13 mouse cellular contexts compared by ENCODE assay signal in the genomic region with DNA sequence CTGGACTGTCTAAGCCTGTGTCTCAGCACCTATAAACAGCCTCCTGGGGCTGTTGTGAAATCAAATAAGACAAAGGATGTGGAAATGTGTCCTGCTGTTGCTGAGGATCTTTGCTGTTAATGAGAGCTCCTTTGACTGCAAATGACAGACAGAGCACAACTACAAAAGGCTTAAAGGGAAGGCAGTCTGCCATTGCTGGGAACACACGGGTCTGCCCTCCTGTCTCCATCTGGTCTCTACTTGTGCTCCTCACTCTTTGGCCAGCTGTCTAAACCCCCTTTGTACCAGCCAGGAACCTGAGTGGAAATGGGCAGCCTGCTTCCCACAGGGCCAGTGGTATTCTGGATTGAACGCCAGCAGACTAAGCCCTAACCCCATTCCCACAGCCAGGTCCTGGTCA. TPM values are rescaled to one million over a fixed set of nuclear protein-coding genes. Genes with fewer than 3 reads are reported as not detected.
DNase-seq lines count a peak whose midpoint lies in the region; ATAC-seq and TF ChIP-seq lines count a peak whose summit lies in the region.
"Had no signal": no experiment of that assay in that cellular context is flagged by ENCODE, and none has a peak within 500 bp of the region (broad histone marks: within the 10 kb centered on the region; RNA-seq: fewer than 3 reads in every experiment).

No protein-coding gene starts in this region.

- peak overlapping the region; percentile 83 for H3K27ac ChIP-seq in layer of hippocampus, adult 2 months
- H3K27ac ChIP-seq in forebrain, postnatal 0 days (ENCODE audit: low read depth, low read length): peak overlapping the region; percentile 1; the same call in 1 of the 2 replicates
- H3K27ac ChIP-seq in midbrain, embryonic 13.5 days: peak overlapping the region; percentile 87
- H3K27ac ChIP-seq in heart, embryonic 10.5 days: no peak overlapping the region
- H3K27ac ChIP-seq: limb, embryonic 13.5 days; lung, embryonic 15.5 days; stomach, embryonic 15.5 days had no signal

- DNase-seq in layer of hippocampus, adult 2 months (ENCODE audit: low spot score in 2 of 2): no peak
- DNase-seq in layer of hippocampus, postnatal 25 days (ENCODE audit: extremely low spot score in 1 of 2, low spot score in 1 of 2): no peak
- peak; percentile 89 for DNase-seq in brain, embryonic 14.5 days (ENCODE audit: low read depth)
- peak; percentile 53 for DNase-seq in forebrain, postnatal 0 days
- DNase-seq in c-Kit-positive CD71-positive TER-119-positive erythroid progenitor cells, embryonic 14.5 days (ENCODE audit: low spot score): no peak
- DNase-seq in heart, embryonic 10.5 days (ENCODE audit: low spot score): no peak
- DNase-seq in embryo, embryonic 9.5 days (ENCODE audit: extremely low spot score): no peak
- DNase-seq: kidney, postnatal 36 days; right cerebral cortex, postnatal 14 days had no signal

- H3K4me2 ChIP-seq in forebrain, postnatal 0 days (ENCODE audit: low read depth): no peak overlapping the region
- H3K4me2 ChIP-seq in midbrain, embryonic 13.5 days (replicated peaks): no peak overlapping the region
- H3K4me2 ChIP-seq: limb, embryonic 13.5 days; lung, embryonic 15.5 days; stomach, embryonic 15.5 days had no signal

- no peak for TF ChIP-seq POLR2A in brain, embryonic 14.5 days (IDR thresholded peaks at IDR 0.05; ENCODE audit: borderline replicate concordance, extremely low read depth, insufficient read depth, insufficient read length, poor library complexity, severe bottlenecking)

- TF ChIP-seq CTCF in layer of hippocampus, adult 2 months (conservative IDR thresholded peaks at IDR 0.05): no peak
- TF ChIP-seq CTCF in brain, embryonic 14.5 days (IDR thresholded peaks at IDR 0.05; ENCODE audit: borderline replicate concordance, extremely low read depth, insufficient read depth, insufficient read length): no peak
- no peak for TF ChIP-seq CTCF in forebrain, postnatal 0 days (IDR thresholded peaks at IDR 0.05; ENCODE audit: low read depth)

- H3K36me3 ChIP-seq in forebrain, postnatal 0 days (ENCODE audit: insufficient read depth): no peaks in the 10 kb centered on the region
- no peaks in the 10 kb centered on the region for H3K36me3 ChIP-seq in midbrain, embryonic 13.5 days
- H3K36me3 ChIP-seq in heart, embryonic 10.5 days: no peaks in the 10 kb centered on the region
- H3K36me3 ChIP-seq: limb, embryonic 13.5 days; stomach, embryonic 15.5 days had no signal

- H3K4me3 ChIP-seq in layer of hippocampus, adult 2 months: no peak overlapping the region
- H3K4me3 ChIP-seq in forebrain, postnatal 0 days (ENCODE audit: low read depth, low read length): no peak overlapping the region
- no peak overlapping the region for H3K4me3 ChIP-seq in midbrain, embryonic 13.5 days (replicated peaks)
- no peak overlapping the region for H3K4me3 ChIP-seq in heart, embryonic 10.5 days
- H3K4me3 ChIP-seq: limb, embryonic 13.5 days; lung, embryonic 15.5 days; stomach, embryonic 15.5 days had no signal

- H3K4me1 ChIP-seq in forebrain, postnatal 0 days (ENCODE audit: insufficient read depth): peaks cover 8% of the 10 kb centered on the region; the same call in 1 of the 2 replicates
- H3K4me1 ChIP-seq in midbrain, embryonic 13.5 days (replicated peaks): peaks cover 72% of the 10 kb centered on the region
- H3K4me1 ChIP-seq in heart, embryonic 10.5 days: peaks cover 18% of the 10 kb centered on the region
- H3K4me1 ChIP-seq: lung, embryonic 15.5 days; stomach, embryonic 15.5 days had no signal

- no peak overlapping the region for H3K9ac ChIP-seq in forebrain, postnatal 0 days
- H3K9ac ChIP-seq in midbrain, embryonic 13.5 days (replicated peaks): no peak overlapping the region
- H3K9ac ChIP-seq: limb, embryonic 13.5 days; lung, embryonic 15.5 days; stomach, embryonic 15.5 days had no signal

- H3K27me3 ChIP-seq in forebrain, postnatal 0 days (ENCODE audit: insufficient read depth, low read length): no peaks in the 10 kb centered on the region
- no peaks in the 10 kb centered on the region for H3K27me3 ChIP-seq in midbrain, embryonic 13.5 days
- H3K27me3 ChIP-seq in heart, embryonic 10.5 days (ENCODE audit: insufficient read depth, poor library complexity, severe bottlenecking): peaks cover 21% of the 10 kb centered on the region; the same call in 1 of the 2 replicates
- H3K27me3 ChIP-seq: limb, embryonic 13.5 days; lung, embryonic 15.5 days; stomach, embryonic 15.5 days had no signal

- ATAC-seq in forebrain, postnatal 0 days: peak; percentile 36; the same call in 1 of the 2 replicates
- no peak for ATAC-seq in midbrain, embryonic 13.5 days

- H3K9me3 ChIP-seq in forebrain, postnatal 0 days (ENCODE audit: low read length): no peaks in the 10 kb centered on the region
- no peaks in the 10 kb centered on the region for H3K9me3 ChIP-seq in midbrain, embryonic 13.5 days
- no peaks in the 10 kb centered on the region for H3K9me3 ChIP-seq in heart, embryonic 10.5 days
- H3K9me3 ChIP-seq: limb, embryonic 13.5 days; lung, embryonic 15.5 days; stomach, embryonic 15.5 days had no signal

- 20% methylated on average over 2 of the region's 2 CpGs for WGBS in forebrain, postnatal 0 days
- 20% methylated on average over 2 of the region's 2 CpGs for WGBS in midbrain, embryonic 13.5 days
- WGBS in heart, embryonic 10.5 days: 59% methylated on average over 2 of the region's 2 CpGs

RNA-seq across cellular contexts. Expression of a gene that starts 47.0 kb away (rescaled TPM):
- 1,000 to 10,000 TPM; 1,009 to 1,066 TPM for total RNA-seq in layer of hippocampus, adult 2 months (2021)
- total RNA-seq in layer of hippocampus, postnatal 25 days (2021): 100 to 1,000 TPM; 867 to 943 TPM
- polyA plus RNA-seq in brain, embryonic 14.5 days (2012; rRNA removed): 43.3 and 69.2 TPM in 2 replicates
- total RNA-seq in forebrain, postnatal 0 days (2014; rRNA removed): 98.4 and 102 TPM in 2 replicates
- 40.0 and 49.8 TPM in 2 replicates for polyA plus RNA-seq in forebrain, postnatal 0 days (2015; fragmentation: Nextera tagmentation; extraction: Ambion mirVana)
- polyA plus RNA-seq in midbrain, embryonic 13.5 days (2015; fragmentation: Nextera tagmentation; extraction: Ambion mirVana): 28.0 and 31.0 TPM in 2 replicates
- 2.5 and 3.0 TPM in 2 replicates for polyA plus RNA-seq in heart, embryonic 10.5 days (2016; fragmentation: Nextera tagmentation; extraction: Ambion mirVana)

Comparison
In these comparisons a context has a peak if more than half of its experiments do, and no peak if none do; other contexts are left out.
1. DNase-seq: peak in brain, embryonic 14.5 days (single experiment) and forebrain, postnatal 0 days (single experiment); none in layer of hippocampus, adult 2 months (0 of 2), layer of hippocampus, postnatal 25 days (0 of 2), c-Kit-positive CD71-positive TER-119-positive erythroid progenitor cells, embryonic 14.5 days (single experiment), heart, embryonic 10.5 days (single experiment) and embryo, embryonic 9.5 days (single experiment).